Mouse (Mus musculus) adrenal gland, adult 8-10 months (tissue): ENCODE measurements around the gene Akt1s1. TPM values are rescaled to one million over a fixed set of nuclear protein-coding genes. Genes with fewer than 3 reads are reported as not detected.
"Not testable (repeated sequence)": the region's sequence is repeated elsewhere in the genome, so short reads cannot be mapped to it uniquely, and the experiment has no call there.

Experiments
- DNase-seq: peaks from one replicate; pipeline ENCODE4 v3.0.0; 2022
- total RNA-seq, 4 experiments: library from RNA; stranded (reverse); gene quantifications; 2 replicates each; pipeline ENCODE4 v1.2.4; 2022

The Akt1s1 gene
- total RNA-seq, 4 experiments from 2014 or later: 106 to 137 (median 120) TPM

DNA sequence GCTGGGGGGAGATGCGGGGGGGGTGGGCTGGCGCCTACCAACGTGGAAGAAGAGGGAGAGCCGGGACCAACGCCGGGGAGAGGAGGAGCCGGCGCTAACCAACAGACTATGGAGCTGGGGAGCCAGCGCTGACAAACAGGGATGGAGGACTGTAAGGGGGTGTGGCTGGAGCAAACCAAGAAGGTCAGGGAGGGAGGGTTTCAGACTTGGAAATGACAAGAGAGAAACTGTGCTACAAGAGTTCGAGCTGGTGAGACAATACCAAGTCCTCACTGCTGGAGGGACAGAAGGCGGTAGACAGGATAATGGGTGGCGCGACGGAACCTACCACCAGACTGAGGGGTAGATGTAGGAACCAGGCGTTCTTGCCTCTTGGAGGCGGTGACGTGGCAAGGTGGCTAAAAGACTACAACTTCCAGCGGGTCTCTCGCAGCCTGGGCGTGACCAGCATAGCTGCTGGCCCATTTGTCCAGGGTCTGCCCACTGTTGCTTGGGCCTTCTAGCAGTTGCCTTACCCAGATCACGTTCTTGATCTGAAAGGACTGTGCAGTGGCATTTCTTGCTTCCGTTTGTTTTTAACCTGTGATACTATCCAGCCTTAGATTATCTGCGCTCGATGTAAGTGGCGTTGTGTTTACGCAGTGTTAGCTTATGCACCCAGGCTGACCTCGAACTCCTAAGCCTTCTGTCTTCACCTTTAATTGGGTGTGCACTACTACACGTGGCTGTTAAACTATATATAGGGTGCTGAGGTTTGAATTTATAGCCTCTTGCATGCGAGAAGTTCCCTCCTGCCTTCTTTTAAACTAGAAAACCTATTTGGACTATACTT lies 21.1 kb downstream of the Akt1s1 start, which contains the start of gene Ptov1:
TSS of gene Ptov1 (minus strand) at position 92 of the 832 bp plus-strand sequence.
- peak; percentile 94 for DNase-seq

DNA sequence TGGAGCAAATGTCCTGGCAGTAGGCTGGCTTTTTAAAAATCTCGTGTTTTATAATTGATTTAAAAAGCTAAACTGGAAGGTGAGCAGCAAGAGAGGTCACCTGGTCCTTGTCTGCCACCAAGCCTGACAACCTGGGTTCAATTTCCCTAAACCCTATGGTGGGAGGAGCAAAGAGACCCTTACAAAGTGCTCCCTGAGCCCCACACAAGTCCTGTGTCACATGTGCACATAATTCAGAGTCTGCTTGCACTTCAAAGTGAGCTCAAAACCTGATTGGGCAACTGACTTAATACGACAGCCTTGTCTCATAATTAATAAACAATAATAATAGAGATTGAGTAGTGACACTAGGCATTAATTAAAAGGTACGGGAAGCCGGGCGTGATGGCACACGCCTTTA lies 21.8 kb downstream of the Akt1s1 start:
- DNase-seq: no peak

DNA sequence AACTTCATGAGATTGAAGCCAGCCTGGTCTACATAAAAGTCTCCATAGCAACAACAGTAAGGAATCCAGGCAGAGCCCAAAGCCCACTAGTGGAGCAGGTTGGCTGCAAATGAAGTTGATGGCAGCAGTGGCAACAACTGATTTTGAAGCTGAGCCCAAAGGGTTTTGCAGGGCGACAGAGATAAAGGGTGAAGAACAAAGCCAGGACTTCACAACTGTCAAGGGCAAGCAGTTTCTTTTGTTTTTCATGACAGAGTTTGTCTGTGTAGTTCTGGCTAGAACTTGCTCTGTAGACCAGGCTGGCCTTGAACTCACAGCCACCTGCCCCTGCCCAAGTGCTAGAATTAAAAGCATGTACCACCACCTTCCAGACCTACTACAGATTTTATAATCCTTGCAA lies 22.4 kb downstream of the Akt1s1 start:
- DNase-seq: no peak

DNA sequence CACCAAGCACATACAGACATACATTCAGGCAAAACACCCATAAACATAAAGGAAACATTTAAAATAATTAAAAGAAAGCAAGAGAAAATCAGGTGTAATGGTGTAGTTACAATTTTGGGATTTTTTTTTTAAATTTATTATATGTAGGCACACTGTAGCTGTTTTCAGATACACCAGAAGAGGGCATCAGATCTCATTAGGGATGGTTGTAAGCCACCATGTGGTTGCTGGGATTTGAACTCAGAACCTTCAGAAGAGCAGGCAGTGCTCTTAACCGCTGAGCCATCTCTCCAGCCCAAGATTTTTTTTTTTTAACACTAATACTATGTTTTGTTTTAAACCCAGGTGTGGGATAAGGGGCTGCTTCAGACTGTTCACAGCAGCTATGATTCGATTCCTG lies 23.0 kb downstream of the Akt1s1 start:
- not testable (repeated sequence) for DNase-seq

DNA sequence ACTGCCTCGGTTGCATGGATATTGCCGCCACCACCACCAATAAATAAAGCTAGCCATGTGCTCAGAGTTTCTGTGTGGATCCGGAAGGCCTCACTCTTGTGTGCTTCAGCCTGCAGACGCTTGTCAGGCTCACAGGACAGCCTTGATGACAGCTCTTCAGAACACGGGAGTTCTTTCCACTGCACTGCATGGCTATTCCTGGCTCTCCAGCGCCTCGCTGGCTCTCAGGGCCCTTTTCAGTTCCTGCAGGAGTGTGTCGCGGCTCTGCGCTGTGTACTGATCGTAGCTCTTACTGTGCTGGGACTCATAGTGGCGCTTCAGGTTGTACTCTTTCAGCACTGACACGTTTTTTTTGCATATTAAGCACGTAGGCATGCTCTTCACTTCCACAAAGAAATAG lies 29.0 kb downstream of the Akt1s1 start:
- no peak for DNase-seq

DNA sequence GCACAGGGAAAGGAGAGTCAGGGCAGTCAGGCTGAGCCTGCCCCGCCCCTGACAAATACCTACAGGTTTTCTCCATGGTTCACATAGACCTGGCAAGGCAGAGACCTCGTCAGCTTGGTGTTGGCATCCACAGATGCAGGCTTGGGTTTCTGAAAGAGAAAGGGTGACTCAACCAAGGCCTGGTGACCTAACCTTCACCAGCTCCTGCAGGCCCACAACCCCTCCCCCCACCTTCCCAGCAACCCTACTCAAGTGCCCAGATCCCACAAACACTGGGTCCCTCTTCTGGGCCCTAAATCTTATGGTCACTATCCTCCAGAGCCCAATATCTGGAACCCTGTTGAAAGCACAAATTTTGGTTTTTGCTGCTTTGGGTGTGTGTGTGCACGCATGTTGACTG lies 34.2 kb downstream of the Akt1s1 start:
- peak; percentile 67 for DNase-seq

DNA sequence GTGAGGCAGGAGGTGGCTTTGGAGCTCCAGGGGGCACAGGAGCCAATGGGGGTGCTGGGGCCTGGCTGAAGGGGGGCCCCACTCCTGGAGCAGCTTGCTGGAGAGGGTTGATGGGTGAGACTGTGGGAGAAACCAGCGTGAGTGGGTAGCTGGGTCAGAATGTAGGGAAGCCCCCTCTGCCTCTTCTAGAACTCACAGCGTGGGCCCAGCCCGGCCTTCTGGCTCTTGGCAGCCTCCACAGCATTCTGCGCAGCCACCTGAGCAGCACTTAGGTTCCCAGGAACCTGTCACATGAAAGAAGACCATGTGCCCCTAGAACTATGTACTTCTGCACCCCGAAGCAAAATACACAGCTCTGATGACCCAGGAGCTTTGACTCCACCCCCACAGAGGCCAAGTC lies 35.8 kb downstream of the Akt1s1 start:
- DNase-seq: no peak

DNA sequence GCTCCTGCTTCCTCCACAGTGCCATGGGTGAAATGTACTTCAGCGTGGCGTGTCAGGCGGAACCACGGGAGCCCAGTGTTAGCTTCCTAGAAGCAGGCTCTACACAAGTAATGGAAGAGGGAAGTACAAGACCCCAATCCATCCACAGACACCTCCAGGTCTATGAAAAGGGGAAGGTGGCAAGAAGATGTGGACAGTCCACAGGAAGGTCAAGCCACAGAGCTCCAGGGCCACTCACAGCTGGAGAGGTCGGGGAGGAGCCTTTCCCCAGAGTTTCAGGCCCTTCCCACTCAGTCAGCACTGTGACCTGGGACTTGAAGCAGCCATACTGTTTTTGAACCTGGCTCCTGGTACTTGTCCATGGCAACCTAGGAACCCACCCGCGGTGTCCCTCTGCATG lies 38.2 kb downstream of the Akt1s1 start:
- DNase-seq: no peak

DNA sequence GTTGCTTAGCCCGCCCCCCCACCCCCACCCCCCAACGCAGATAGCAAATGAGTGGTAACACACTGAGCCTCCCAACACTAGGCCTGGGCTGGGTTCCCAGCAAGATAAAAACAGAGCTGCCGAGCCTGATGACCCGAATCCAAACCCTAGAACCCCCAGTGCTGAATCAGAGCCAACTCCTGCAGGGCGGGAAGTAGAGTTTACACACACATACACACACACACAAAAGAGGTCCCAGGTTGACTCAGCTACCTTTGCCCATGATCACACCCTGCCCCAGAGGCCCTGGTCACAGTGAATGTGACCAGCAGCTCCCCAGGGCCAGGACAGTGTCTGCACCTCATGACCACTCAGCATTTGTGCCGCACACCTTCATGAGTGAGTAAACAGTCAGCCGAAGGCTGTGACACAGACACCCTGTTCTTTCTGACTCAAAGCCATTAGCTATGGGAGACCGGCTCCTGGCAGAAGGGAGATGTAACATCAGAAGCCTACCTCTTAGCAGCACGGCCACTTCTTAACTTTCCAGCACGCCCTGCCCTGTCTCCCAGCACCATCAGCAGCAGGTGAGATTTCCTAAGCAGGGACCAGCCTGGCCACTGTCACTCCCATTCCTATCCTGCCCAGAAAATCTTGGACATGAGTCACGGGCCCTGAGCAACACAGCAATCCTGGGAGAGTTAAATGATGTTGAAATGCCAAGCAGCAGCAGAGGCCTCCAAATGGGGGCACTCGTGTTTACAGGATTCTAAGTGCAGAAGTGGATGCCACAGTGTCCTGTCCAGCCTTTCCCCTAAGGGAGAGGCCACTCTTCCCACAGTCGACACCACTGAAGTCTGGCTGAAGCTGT lies 39.7 kb downstream of the Akt1s1 start:
- DNase-seq: peak; percentile 47

DNA sequence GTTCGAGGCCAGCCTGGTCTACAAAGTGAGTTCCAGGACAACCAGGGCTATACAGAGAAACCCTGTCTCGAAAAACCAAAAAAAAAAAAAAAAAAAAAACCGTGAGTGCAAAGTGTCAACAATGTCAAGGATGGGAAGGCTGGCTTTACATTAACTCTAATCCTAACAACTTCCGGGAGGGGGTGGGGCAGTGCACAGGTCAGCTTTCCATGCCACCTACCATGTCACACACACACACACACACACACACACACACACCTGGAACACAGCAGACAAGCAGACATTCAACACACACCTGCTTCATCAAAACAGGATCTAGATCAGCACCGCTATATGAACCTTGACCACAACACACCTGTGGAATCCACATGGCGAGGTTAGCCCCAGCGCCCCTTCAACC lies 41.4 kb downstream of the Akt1s1 start:
- DNase-seq: no peak

DNA sequence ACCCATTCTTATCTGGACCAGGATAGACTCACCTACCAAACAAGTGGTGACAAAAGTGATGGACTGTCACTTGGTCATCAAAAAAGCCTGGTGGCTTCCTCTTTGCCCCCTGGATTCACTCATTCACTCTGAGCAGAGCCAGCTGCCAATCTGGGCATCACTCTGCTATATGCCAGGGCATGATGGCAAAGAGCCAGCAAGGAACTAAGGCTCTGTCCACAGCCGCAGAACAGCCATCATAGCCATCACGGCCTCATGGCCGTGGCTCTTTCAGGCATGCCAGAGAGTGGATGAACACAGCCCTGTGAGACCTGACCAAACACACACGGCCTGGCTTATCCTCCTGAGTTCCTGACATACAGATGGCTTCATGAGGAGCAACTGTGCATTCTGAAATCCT lies 41.9 kb downstream of the Akt1s1 start:
- DNase-seq: no peak

DNA sequence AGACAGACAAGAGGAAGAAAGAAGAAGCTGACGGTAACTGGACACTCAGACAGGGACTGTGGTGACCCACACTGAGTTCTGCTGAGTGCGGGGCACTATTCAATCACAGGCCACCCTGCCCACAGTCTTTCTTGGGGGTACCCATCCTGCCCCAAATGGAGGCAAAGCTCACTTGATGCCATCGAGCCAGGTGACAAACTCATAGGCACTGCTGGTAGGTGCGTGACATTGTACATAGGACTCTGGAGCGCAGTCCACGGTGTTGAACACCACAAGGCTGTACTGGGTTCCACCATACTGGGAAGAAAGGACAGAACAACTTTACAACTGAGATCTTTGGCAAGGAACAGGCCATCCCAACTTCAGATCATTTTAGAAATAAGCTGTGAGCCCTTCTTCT lies 42.8 kb downstream of the Akt1s1 start:
- no peak for DNase-seq

DNA sequence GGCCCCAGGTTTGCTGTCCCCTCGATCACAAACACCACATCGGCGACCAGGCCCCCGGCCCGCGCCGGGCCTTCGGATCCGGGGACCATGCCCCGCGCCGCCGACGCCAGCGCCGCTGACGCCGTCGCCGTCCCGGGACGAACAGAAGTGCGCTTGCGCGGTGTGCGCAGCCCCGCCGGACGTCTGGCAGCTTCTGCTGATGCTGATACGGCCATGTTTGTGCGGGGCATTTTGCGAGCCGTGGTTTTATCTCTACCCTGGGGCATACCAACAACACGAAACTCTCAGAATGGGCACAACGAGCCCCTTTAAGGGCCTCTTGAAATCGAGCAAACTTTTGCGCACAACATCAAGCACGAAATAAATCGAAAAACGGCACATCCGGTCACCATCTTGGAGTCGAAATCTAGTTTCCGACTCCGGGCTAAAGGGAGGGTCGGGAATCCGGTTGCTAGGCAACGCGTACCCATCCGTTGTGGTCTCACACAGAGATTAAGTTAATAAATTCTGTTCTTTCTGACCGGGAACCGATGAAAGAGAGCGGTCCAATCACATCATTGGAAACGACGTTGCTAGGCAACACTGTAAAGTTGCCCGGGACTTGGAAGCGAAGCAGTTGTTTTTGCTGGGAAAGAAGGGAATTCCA lies 43.6 kb downstream of the Akt1s1 start, which contains the start of gene Med25:
TSS of gene Med25 (minus strand) at position 437 of the 646 bp plus-strand sequence.
- peak; percentile 92 for DNase-seq

DNA sequence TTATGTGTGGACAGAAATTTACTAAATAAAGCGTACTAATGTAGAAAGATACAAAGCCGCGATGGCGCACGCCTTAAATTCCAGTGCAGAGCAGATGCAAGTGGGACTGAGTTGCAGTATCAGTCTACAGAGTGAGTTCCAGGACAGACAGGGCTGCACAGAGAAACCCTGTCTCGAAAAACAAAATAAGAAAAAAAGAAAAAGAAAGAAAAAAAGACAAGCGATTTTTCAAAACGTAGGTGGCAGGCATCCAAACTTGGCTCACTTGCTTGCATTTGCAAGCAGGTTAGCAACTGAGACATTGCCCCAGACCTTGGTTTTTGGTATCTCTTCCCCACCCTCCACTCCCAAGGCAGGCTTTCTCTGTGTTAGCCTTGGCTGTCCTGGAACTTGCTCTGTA lies 44.4 kb downstream of the Akt1s1 start:
- no peak for DNase-seq

DNA sequence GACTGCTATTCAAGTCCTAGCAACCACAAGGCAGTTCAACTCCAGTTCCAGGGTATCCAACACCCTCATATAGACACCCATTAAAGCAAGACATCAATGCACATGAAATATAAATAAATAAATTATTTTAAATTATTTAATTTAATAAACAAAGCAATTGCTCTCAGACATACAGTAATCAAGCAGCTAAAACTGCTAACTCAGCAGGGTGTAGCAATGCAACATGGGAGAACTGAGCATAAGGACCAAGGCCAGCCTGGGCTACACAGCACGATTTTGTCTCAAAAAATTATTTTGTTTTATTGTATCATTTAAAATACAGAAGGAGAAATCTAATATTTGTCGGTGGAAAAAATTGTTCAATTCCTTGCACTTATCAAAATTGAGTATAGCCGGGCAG lies 45.4 kb downstream of the Akt1s1 start:
- no peak for DNase-seq

DNA sequence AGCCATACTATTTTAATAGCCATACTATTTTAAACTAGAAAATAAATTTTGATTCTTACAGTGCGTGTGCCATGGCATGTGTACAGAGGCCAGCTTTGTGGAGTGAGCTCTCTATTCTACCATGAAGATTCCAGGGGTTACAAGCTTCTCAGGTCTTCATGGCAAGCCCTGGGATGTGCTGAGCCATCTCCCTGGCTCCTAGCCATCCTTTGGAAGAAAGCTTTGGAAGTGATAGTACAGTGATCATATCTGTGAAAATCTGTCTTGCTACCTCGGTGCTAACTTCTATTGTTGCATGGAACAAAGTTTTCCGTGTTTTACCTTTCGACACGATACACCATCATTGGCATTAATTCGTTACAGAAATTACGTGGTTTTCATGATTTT lies 46.4 kb downstream of the Akt1s1 start:
- DNase-seq: no peak

DNA sequence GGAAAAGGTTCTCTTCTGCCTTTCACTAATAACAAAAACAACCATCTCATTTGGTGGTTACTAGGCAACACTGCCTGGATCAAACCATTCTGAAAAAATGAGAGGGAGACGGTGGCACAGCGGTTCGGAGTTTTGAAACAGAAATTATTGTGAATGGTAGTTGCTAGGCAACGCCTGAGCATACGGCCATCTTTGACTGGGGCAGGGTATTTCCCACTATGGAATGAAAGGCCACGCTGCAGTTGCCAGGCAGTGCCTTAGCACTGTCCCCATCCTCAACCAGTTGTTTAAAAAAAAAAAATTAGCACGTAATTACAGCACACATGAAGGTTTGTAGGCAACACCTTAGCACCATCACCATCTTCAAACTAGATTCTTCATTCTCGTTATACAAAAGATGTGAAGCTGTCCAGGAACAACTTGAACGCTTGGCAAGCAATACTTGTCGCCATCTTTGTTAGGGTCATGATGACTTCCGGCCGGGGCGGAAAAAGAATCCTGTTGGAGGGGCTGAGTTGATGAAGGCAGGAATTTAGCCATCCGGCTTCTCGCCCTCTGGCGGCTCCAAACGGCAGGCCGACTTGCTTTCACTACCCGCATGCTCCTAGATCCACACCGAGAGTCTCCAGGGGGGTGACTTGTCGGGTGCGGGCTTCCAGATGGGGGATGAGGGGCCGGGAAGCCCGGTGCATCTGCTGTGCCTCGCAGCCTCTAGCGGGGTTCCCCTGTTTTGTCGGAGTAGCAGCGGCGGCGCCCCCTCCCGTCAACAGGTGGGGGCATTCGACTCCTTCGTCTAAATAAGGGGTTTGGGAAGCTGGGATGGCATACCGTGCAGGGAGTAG lies 47.0 kb downstream of the Akt1s1 start, which contains the start of gene Fuz:
TSS of gene Fuz (plus strand) at position 487 of the 842 bp plus-strand sequence.
- peak; percentile 90 for DNase-seq

DNA sequence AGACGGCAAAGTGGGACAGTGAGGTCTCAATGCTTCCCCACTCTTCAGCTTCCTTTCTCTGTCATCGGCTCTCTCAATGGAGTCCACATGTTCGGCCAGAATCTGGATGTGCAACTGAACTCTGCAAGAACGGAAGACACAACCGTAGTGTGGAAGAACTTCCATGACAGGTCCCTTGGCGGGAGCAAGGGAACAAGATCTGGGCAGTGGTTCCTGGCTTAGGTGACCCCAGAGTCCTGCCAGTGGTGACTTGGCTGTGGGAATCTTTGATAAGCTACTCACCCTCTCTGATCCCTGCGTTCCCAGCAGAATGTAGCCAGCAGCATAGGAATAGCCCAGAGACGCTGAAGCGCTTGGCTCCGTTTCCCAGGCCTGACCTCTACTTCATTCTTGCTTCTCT lies 47.7 kb downstream of the Akt1s1 start:
- no peak for DNase-seq

DNA sequence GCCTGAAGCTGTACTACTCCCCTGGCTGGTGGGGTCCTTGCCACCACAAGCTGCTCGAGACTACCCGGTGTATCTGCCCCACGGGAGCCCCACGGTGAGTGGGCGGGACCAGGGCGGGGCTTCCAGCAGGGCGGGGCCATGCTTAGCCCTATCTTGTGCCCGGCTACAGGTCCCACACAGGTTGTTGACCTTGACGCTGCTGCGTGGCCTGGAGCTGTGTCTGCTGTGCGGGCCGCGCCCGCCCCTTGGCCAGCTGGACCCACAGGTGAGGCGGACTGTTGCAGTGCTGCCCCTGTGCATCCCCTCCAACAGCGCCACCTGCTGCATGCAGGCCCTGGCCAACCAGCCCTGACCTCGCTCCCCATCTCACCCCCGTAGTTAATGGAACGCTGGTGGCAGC lies 49.8 kb downstream of the Akt1s1 start:
- no peak for DNase-seq

DNA sequence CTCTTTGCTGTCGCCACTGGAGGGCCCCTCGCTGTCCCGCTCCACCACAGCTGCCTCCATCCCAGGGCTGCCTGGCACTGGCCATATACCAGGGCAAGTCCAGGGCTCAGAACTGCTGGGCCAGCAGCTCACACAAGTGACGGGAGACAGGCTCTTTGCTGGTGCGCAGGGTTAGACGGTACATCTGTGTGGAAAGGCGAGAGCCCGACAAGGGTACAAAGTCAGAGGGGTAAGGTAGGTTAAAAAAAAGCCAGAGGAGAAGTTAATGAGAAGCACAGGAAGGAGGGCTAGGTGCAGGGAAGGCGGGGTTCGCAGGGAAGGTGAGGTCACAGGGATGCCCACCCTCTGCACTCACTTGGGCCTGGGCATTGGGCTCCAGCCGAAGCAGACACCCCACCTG lies 51.8 kb downstream of the Akt1s1 start:
- DNase-seq: no peak

DNA sequence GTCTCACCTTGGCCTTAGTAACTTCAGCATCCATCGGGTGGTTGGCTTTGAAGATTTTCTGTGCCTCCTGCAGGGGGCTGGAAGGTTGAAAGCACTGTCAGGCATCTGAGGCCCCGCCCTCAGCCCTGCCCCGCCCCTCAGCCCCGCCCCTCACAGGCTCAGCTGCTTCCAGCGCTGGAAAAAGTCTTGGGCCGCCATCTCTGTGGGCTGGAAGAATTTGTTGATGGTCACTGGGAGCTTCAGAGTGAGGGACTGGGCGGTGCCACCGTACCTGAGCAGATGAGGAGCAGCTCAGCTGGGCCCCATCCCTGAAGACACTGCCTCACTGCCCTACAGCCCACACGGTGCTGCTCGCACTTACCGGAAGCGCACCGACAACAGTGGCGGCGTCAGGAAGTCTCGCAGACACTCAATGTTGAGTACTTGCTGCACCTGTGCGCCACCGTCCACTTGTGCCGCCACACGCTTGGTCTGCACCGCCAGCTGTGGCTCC lies 52.5 kb downstream of the Akt1s1 start:
- no peak for DNase-seq
